Mouse (Mus musculus) c-Kit-positive CD71-positive TER-119-negative erythroid progenitor cells, embryonic 14.5 days (primary cell): ENCODE data around the gene Dlgap5.
"Not testable (repeated sequence)": the region's sequence is repeated elsewhere in the genome, so short reads cannot be mapped to it uniquely, and the experiment has no call there.

ENCODE experiments used
- DNase-seq: peaks from one replicate; pipeline ENCODE4 v3.0.0-alpha.2; 2013; ENCODE audit warnings: low read depth

Dlgap5 gene

GRCm38 (mm10) chr14:47417775-47418665 is at the start of gene Dlgap5:
Gene Dlgap5, minus strand, starts transcription at chr14:47418407.
- peak; percentile 97 for DNase-seq

DNA sequence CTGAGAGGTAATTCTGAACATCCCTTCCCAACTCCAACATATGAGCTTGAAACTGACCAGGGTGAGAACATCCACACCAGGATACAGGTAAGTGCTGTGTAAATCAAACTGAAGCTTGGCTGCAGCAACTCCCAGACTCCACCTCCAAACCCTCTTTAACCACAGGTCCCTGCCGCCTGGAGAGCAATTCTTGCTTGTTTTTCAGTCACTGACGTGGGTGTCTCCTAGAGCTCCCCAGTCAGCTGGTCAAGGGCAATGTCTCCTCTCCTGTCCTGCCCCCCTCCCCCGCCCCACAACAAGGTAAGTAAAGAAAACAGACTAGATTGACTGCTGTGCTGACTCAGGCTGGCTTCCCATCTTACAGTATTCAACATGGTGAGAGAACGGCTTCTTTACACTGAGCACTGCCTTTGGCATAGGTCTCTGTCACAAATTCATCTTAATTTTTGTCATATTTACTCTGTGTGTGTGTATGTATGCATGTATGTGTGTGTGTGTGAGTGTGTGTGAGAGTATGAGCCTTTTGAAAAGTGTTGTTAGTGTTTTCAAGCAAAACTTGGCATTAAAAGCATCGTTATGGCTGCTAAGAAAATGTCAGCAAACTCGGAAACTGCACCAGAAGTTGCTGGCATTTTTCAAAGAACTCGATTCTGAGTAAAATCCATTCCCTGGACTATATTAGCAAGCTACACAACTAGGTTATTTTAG is 47.4 kb upstream of the Dlgap5 start:
- DNase-seq, result no peak

DNA sequence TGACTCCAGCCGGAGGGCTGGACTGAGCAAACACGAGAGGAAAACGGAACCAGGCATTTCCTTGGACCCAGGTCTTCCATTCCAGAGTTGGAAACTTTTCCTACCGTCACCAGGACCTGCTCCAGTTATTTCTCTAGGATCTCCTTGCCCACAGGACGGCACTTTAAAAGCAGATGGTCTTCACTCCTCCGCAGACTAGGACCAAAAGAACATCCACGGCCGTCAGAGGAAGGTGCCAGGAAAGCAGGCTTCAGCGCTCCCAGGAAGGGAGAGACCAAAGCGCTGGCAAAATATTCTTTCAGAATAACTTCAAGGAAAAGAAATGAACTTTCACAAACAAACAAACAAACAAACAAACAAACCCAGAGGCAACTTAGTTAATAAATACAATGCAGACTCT is 46.2 kb upstream of the Dlgap5 start:
- DNase-seq, result no peak

DNA sequence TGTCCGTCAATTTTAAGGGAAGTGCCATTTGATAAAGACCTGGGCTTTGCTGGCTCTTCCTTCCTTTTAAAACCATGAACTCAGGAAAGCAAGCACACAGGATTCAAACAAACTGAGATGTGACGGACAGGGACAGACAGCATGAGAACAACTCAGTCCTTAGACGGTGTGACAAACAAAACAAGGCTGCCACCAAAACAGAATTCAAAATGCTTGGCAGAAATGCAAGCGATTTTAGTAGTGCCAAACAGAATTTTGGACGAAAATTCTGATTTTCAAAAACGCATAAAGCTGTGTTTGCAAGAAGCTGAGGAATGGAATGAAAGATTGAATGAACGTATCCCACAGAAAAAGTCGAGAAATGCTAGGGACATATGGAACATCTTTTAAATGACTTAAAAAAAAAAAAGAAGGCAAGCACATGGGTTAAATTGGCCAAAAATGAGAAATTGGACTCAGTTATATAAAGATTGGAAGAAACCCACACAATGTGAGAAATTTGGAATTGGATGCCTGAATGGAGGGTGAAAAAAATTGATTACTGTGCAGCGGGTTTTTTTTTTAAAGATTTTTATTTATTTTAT is 44.8 kb upstream of the Dlgap5 start:
- DNase-seq, result no peak

DNA sequence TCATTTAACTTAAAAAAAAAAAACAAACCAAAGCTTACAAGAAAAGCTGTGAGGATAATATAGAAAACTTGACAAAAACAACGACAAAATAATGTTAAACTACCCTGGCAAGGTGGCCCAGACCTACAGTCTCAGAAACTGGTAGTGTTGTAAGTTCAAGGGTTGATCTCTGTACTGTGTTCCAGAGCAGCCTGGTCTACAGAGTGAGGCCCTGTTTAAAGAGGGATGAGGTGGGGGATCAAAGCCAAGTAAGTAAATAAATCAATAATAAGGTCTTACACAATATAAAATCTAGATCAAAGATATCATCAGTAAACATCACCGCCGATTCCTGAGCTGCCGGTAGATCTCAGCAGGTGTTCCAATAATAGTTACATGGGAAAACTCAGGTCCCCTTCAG is 44.2 kb upstream of the Dlgap5 start:
- DNase-seq, result no peak

DNA sequence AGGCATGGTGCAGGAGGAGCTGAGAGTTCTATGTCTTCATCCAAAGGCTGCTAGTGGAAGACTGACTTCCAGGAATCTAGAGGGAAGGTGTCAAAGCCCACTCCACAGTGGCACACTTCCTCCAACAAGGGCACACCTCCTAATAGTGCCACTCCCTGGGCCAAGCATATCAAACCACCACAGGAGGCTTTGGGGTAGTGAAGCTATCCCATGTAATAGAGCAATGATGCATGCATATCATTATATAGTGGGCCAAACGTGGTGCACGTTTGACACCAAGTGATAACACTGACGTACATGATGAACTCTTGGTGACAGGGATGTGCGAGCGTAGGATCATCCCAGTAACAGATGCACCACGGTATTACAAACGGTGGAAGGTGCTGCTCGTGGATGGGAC is 43.8 kb upstream of the Dlgap5 start:
- no peak for DNase-seq

- DNase-seq, result no peak
These were observed 41.3 kb upstream of the Dlgap5 start for GRCm38 (mm10) chr14:47459556-47459955.

- not testable (repeated sequence) for DNase-seq
These were observed 31.9 kb upstream of the Dlgap5 start, which contains the start of gene Fbxo34 for GRCm38 (mm10) chr14:47450121-47450520. Gene Fbxo34, plus strand, starts transcription at chr14:47450421.

DNA sequence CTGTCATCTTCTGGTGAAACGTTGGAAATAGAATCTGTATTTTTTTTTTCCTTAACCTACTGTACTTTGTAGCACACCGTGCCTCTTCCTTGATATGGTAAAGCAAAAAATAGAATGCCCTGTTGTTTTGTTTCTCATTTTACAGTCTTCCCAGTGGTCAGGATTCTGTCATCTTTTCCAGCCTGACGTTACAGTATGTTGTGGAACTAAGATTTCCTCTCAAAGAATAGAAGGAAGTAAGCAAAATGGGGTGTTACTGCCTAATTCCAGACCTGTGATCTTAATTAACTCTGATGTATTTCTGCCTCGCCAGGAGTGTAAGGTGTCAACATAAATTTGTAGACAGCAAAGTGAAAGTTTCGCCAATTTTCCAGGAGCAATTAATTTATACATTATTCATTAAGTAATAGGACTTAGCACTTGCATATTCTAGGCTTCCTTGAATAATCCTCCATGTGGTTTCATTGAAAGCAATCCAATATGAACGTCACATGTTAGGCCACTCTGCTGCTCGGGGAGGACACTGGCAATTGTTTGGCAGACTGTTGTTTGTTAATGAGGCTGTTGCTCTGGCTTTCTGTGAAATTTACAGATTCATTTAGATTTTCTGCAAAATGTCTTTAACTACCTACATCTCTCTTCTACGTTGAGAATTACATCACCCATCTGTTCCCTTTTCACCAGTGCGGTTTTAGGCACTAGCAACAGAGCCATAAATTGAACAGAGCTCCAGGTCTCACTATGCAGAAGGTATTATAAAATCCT is 27.3 kb upstream of the Dlgap5 start:
- DNase-seq, result no peak

DNA sequence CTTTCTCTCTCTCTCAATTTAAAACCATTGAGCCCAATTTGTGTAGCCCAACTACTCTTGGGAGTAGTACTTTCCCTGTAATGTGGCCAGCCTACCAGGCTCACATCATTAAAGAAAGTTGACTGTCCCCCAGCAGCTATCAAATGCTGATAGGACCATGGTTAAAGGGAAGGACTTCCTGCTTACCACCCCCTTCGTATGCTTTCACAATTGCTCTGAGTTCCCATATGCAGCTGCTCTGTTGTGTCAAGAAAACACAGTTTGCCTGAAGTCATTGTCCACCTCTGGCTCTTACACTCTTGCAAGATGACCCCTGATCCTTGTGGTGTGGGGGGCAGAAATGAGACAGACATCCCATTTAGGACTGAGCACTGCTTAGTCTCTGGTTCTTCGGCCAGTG is 26.7 kb upstream of the Dlgap5 start:
- DNase-seq, result no peak

DNA sequence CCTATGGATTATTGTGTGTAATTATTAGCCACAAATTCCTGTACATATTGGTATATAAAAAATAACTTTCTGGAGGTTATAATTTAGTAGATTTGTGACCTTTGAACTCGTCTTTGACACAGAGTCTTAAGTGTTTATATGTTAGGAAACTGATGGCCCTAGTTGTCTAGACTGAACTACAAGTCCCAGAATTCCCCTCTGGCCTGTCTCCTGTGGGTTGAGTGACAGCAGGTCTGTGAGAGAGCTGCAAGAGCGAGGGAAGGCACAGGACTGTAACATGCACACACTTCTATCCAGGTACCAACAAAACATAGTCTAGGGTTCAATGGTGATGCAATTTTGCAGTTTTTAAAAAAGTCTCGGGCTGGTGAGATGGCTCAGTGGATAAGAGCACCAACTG is 20.7 kb upstream of the Dlgap5 start:
- DNase-seq, result no peak

GRCm38 (mm10) chr14:47432987-47433386 is 14.8 kb upstream of the Dlgap5 start:
- DNase-seq, result no peak

DNA sequence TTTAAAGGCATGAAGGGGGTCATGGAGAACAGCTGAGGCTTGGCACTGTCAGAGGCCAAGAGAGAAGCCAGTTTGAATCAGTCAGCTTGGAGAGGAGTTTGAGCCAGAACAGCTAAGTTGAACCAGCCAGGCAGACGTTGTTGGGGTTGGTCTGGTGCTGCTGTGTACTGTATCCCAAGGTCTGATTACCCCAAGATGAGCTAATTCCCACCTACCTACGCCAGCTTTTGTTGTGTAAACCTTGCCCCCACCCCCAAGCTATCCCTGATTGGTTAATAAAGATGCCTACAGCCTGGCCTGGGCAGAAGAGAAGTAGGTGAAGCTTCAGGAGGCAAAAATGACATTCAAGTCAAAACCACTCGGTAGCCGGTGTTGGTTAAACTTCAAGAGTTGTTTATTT is 4.3 kb upstream of the Dlgap5 start:
- DNase-seq, result no peak

GRCm38 (mm10) chr14:47421606-47422005 is 3.4 kb upstream of the Dlgap5 start:
- no peak for DNase-seq

DNA sequence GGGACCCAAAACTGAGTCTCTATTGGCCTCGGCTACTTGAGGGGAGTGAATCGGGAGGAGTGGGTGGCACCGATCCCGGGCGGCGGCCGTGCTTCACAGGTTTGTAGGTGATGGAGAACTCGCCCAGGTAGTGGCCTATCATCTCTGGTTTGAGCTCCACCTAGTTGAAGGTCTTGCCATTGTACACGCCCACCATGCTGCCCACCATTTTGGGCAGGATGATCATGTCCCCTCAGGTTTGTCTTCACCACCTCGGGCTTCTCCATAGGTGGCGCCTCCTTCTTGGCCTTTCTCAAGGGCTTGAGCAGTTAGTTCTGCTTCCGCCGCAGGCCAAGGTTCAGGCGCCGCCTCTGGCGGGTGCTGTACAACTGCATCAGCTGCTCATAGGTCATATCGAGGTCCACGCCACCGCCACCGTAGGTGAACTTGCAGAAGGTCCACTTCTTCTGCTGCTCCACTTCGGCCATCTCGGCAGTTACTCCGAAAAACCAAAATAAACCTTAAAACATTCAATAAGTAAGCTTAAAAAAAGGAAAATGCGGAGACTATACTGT is 1.6 kb upstream of the Dlgap5 start:
- DNase-seq, result no peak

DNA sequence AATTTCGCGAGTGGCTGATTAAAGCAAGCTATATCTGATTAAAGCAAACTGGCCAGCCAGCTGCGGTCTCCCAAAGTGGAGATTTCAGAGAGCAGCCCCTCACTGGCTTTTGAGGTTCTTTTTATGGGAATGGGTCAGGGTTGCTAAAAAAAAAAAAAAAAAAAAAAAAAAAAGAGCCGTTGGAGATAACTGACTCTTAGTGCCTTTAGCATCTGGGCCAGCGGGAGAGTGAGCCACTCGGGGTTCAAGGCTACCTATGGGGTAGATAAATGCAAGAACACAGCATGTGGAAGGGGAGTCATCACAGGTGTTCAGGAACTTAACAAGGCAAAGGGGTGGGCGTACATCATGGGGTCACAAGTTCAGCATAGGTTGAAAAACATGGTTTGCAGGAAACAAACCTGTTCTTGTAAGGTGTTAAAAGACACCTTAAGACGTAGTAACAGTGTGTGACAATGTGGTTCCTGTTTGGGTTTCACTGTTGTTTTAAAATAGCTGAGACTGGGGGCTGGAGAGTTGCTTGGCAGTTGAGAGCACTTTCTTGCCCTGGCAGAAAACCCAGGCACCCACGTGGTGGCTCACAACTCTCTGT is 923 bp upstream of the Dlgap5 start:
- DNase-seq, result no peak

DNA sequence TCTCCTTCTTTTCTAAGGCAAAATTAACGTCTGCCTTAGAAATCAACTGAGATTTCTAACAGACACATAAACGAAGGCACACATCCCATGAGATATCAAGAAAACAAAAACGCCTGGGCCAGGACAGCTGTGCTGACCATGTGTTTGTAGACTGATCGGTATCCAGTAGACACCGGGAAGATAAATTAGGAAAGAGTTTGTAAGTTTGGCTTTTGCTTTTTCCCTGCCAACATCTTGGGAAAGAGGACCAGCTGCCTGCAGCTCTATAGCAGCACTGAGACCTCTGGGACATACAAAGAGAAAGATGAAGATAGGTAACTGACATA is 422 bp upstream of the Dlgap5 start:
- no peak for DNase-seq

DNA sequence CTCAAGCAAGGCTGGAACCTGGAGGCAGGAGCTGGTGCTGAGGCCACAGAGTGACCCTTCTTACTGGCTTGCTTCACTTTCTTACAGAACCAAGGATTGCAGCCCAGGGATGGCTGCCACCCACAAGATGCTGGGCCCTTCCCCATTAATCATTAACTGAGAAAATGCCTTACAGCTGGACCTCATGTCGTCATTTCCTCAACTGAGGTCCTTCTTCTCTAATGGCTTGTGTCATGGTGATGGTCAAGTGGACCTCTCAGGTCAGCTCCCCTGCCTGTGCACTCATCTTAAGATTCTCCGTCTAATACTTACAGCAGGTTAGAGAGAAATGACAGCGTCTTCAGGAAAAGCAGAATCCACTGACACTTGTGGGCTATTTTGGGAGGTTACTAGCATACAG is 861 bp downstream of the Dlgap5 start:
- no peak for DNase-seq

- DNase-seq, result no peak
These were observed 12.2 kb downstream of the Dlgap5 start for GRCm38 (mm10) chr14:47406000-47406399.

- DNase-seq, result no peak
These were observed 15.5 kb downstream of the Dlgap5 start for GRCm38 (mm10) chr14:47402735-47403134.

DNA sequence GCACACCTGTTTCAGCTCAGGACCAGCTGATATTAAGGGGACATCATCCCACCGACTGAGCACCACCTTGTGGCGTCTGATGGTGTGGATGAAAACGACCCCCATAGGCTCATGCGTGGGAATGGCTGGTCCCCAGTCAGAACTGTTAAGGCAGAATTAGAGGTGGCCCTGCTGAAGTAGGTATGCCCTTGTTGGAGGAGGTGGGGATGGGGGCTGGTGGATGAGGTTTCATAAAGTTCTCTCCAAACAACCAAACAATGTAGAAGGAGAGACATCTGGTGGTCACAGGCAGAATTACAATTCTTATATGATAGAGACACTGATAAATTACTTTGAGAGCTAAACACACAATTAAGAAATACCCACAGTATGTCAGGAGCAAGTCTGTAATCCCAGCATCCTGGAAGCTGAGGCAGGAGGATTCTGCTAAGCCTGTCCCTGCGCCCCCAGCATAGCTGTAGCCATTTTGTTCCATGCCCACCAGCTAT is 22.0 kb downstream of the Dlgap5 start:
- DNase-seq, result peak; percentile 60
